Mouse (Mus musculus) embryonic facial prominence, embryonic 15.5 days (tissue): ENCODE data around the gene Gcn1l1. TPM values are rescaled to one million over a fixed set of nuclear protein-coding genes. Genes with fewer than 3 reads are reported as not detected.

Experiments used
- ATAC-seq: fragments of 200-750 bp; cut with Nextera tagmentation; 2 replicates; pipeline ENCODE4 v1.8.0; 2017; ENCODE audit warnings: low read depth, moderate TSS enrichment; ENCODE audit not compliant: insufficient number of reproducible peaks, low FRiP score, low TSS enrichment
- H3K27ac ChIP-seq: fragments of 300-500 bp; sonication (generic); replicated peaks from 2 replicates; pipeline ENCODE4 v1.5.1; 2015; ENCODE audit warnings: mild to moderate bottlenecking, inconsistent platforms
- H3K27me3 ChIP-seq: fragments of 300-500 bp; sonication (generic); 2 replicates; pipeline ENCODE4 v1.6.1; 2015; ENCODE audit warnings: inconsistent platforms
- H3K36me3 ChIP-seq: fragments of 300-500 bp; sonication (generic); 2 replicates; pipeline ENCODE4 v1.6.1; 2015; ENCODE audit warnings: mild to moderate bottlenecking, inconsistent platforms
- H3K4me1 ChIP-seq: fragments of 300-500 bp; sonication (generic); 2 replicates; pipeline ENCODE4 v1.6.1; 2015; ENCODE audit warnings: inconsistent platforms
- H3K4me2 ChIP-seq: fragments of 300-500 bp; sonication (generic); replicated peaks from 2 replicates; pipeline ENCODE4 v1.6.1; 2015; ENCODE audit warnings: mild to moderate bottlenecking, inconsistent platforms
- H3K4me3 ChIP-seq: fragments of 300-500 bp; sonication (generic); replicated peaks from 2 replicates; pipeline ENCODE4 v1.5.1; 2015; ENCODE audit warnings: mild to moderate bottlenecking, inconsistent platforms
- H3K9ac ChIP-seq: fragments of 300-500 bp; sonication (generic); 2 replicates; pipeline ENCODE4 v1.6.1; 2015; ENCODE audit warnings: inconsistent platforms
- H3K9me3 ChIP-seq: fragments of 300-500 bp; sonication (generic); replicated peaks from 2 replicates; pipeline ENCODE4 v1.6.1; 2016; ENCODE audit warnings: inconsistent platforms
- WGBS: fragments of 180-500 bp; shearing (Covaris S2); methylation state at CpG from one replicate; pipeline ENCODE4 v1.1.7; 2015; 5-methylcytosine and 5-hydroxymethylcytosine counted together
- polyA plus RNA-seq: library from polyadenylated mRNA; unstranded; fragments of >200 nt; fragmentation: Nextera tagmentation; extraction: Ambion mirVana; gene quantifications from 2 replicates; pipeline ENCODE4 v1.2.1, GENCODE M21; 2015

The Gcn1l1 gene
- polyA plus RNA-seq, 1 experiment from 2014 or later = 36.4 TPM

- Histone ChIP-seq H3K9ac (no peak overlapping the region), H3K9me3 (no peaks in the 10 kb centered on the region), H3K4me3 (no peak overlapping the region), H3K4me2 (no peak overlapping the region), H3K27ac (no peak overlapping the region; the same call in 1 of the 2 replicates), H3K4me1 (peaks cover 75% of the 10 kb centered on the region), H3K36me3 (no peaks in the 10 kb centered on the region), H3K27me3 (no peaks in the 10 kb centered on the region)
- ATAC-seq = no peak
- 29% methylated on average over 7 of the region's 7 CpGs for WGBS
These were observed 29.4 kb upstream of the Gcn1l1 start for GRCm38 (mm10) chr5:115535635-115536034.

- H3K4me3 ChIP-seq = no peak overlapping the region
- no peak for ATAC-seq
- 51% methylated on average over 13 of the region's 13 CpGs for whole genome bisulfite sequencing
- peak overlapping the region; percentile 78 for H3K27ac ChIP-seq
- H3K36me3 ChIP-seq = no peaks in the 10 kb centered on the region
- H3K9me3 ChIP-seq = no peaks in the 10 kb centered on the region
- H3K4me2 ChIP-seq = peak overlapping the region; percentile 22; the same call in 1 of the 2 replicates
- H3K9ac ChIP-seq = no peak overlapping the region
- H3K4me1 ChIP-seq = peaks cover 60% of the 10 kb centered on the region
- H3K27me3 ChIP-seq = no peaks in the 10 kb centered on the region
These were observed 26.9 kb upstream of the Gcn1l1 start for GRCm38 (mm10) chr5:115538017-115538692.

- Histone ChIP-seq H3K27ac (peak overlapping the region; percentile 78), H3K9me3 (no peaks in the 10 kb centered on the region), H3K9ac (no peak overlapping the region), H3K4me2 (peak overlapping the region; percentile 22; the same call in 1 of the 2 replicates), H3K27me3 (no peaks in the 10 kb centered on the region), H3K36me3 (no peaks in the 10 kb centered on the region), H3K4me3 (no peak overlapping the region), H3K4me1 (peaks cover 60% of the 10 kb centered on the region)
- ATAC-seq = peak; percentile 87
- 1% methylated on average over 12 of the region's 12 CpGs for WGBS
These were observed 26.4 kb upstream of the Gcn1l1 start for GRCm38 (mm10) chr5:115538693-115539043.

GRCm38 (mm10) chr5:115542635-115543384 lies 22.2 kb upstream of the Gcn1l1 start:
- H3K9ac ChIP-seq = no peak overlapping the region
- peaks cover 71% of the 10 kb centered on the region for H3K4me1 ChIP-seq
- ATAC-seq = no peak
- no peak overlapping the region for H3K4me3 ChIP-seq
- peak overlapping the region; percentile 28 for H3K4me2 ChIP-seq
- H3K9me3 ChIP-seq = no peaks in the 10 kb centered on the region
- 43% methylated on average over 19 of the region's 19 CpGs for WGBS
- peak overlapping the region; percentile 71 for H3K27ac ChIP-seq
- no peaks in the 10 kb centered on the region for H3K27me3 ChIP-seq
- peaks cover 32% of the 10 kb centered on the region for H3K36me3 ChIP-seq

- Histone ChIP-seq H3K4me3 (no peak overlapping the region), H3K36me3 (peaks cover 41% of the 10 kb centered on the region), H3K9me3 (no peaks in the 10 kb centered on the region), H3K4me1 (peaks cover 63% of the 10 kb centered on the region), H3K4me2 (peak overlapping the region; percentile 28), H3K27me3 (no peaks in the 10 kb centered on the region), H3K9ac (no peak overlapping the region), H3K27ac (peak overlapping the region; percentile 71)
- peak; percentile 64 for ATAC-seq
- WGBS = 28% methylated on average over 17 of the region's 17 CpGs
These were observed 21.4 kb upstream of the Gcn1l1 start for GRCm38 (mm10) chr5:115543509-115544253.

- Histone ChIP-seq H3K27ac (no peak overlapping the region; the same call in 1 of the 2 replicates), H3K9me3 (no peaks in the 10 kb centered on the region), H3K9ac (no peak overlapping the region), H3K4me2 (no peak overlapping the region), H3K36me3 (peaks cover 51% of the 10 kb centered on the region), H3K4me1 (peaks cover 54% of the 10 kb centered on the region), H3K4me3 (no peak overlapping the region), H3K27me3 (no peaks in the 10 kb centered on the region)
- no peak for ATAC-seq
- 47% methylated on average over 18 of the region's 18 CpGs for WGBS
These were observed 20.3 kb upstream of the Gcn1l1 start for GRCm38 (mm10) chr5:115544655-115545185.

GRCm38 (mm10) chr5:115545636-115546035 lies 19.4 kb upstream of the Gcn1l1 start:
- no peaks in the 10 kb centered on the region for H3K27me3 ChIP-seq
- H3K4me2 ChIP-seq = no peak overlapping the region
- H3K9me3 ChIP-seq = no peaks in the 10 kb centered on the region
- peaks cover 57% of the 10 kb centered on the region for H3K36me3 ChIP-seq
- H3K4me3 ChIP-seq = no peak overlapping the region
- no peak overlapping the region for H3K27ac ChIP-seq
- peaks cover 54% of the 10 kb centered on the region for H3K4me1 ChIP-seq
- 78% methylated on average over 14 of the region's 14 CpGs for WGBS
- ATAC-seq = no peak
- H3K9ac ChIP-seq = no peak overlapping the region

- 58% methylated on average over 11 of the region's 11 CpGs for WGBS
- H3K36me3 ChIP-seq = peaks cover 59% of the 10 kb centered on the region
- peaks cover 54% of the 10 kb centered on the region for H3K4me1 ChIP-seq
- H3K27ac ChIP-seq = 0 out of 2 replicates have a peak overlapping the region, but pooled peaks have one; percentile 58
- no peak overlapping the region for H3K9ac ChIP-seq
- H3K4me3 ChIP-seq = no peak overlapping the region
- H3K27me3 ChIP-seq = no peaks in the 10 kb centered on the region
- H3K4me2 ChIP-seq = no peak overlapping the region
- H3K9me3 ChIP-seq = no peaks in the 10 kb centered on the region
- no peak for ATAC-seq
These were observed 18.5 kb upstream of the Gcn1l1 start for GRCm38 (mm10) chr5:115546536-115546935.

- H3K4me1 ChIP-seq = peaks cover 54% of the 10 kb centered on the region
- H3K9me3 ChIP-seq = no peaks in the 10 kb centered on the region
- no peak overlapping the region for H3K4me2 ChIP-seq
- peaks cover 63% of the 10 kb centered on the region for H3K36me3 ChIP-seq
- no peak overlapping the region for H3K9ac ChIP-seq
- H3K27me3 ChIP-seq = no peaks in the 10 kb centered on the region
- H3K4me3 ChIP-seq = no peak overlapping the region
- peak overlapping the region; percentile 58; the same call in 1 of the 2 replicates for H3K27ac ChIP-seq
- 46% methylated on average over 6 of the region's 6 CpGs for WGBS
- ATAC-seq = no peak
These were observed 18.0 kb upstream of the Gcn1l1 start for GRCm38 (mm10) chr5:115547014-115547413.

- WGBS = 59% methylated on average over 7 of the region's 7 CpGs
- Histone ChIP-seq H3K27ac (peak overlapping the region; percentile 58), H3K9ac (no peak overlapping the region), H3K36me3 (peaks cover 68% of the 10 kb centered on the region), H3K4me2 (no peak overlapping the region), H3K4me1 (peaks cover 51% of the 10 kb centered on the region), H3K9me3 (no peaks in the 10 kb centered on the region), H3K27me3 (no peaks in the 10 kb centered on the region), H3K4me3 (no peak overlapping the region)
- no peak for ATAC-seq
These were observed 17.6 kb upstream of the Gcn1l1 start for GRCm38 (mm10) chr5:115547421-115547820.
